Mouse (Mus musculus) 3T3-L1 (cell line): ENCODE results near the gene Tmem82.

ENCODE experiments used
- DNase-seq: peaks from one replicate; pipeline ENCODE4 v3.0.0-alpha.2; 2015; ENCODE audit warnings: low read depth, low spot score

Gene Tmem82

DNA sequence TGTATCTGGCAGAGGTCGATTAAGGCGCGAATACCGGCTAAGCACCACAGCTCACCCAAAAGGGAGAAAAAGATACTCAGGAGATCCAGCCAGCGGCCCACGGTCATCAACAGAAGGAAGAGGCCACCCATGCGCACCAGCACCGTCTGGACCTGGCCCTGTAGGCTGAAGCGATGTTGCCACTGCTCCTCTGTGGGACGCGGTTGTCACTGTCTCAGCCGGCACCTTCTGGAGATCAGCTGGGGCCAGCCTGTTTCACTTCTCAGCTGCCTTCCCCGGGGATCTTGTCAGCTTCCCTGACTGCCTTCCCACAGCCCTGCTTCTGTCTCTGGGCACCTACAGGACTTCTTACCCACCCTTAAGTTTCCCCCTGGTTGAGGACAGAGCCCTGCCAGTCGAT is 3.5 kb downstream of the Tmem82 start:
- DNase-seq, result no peak

DNA sequence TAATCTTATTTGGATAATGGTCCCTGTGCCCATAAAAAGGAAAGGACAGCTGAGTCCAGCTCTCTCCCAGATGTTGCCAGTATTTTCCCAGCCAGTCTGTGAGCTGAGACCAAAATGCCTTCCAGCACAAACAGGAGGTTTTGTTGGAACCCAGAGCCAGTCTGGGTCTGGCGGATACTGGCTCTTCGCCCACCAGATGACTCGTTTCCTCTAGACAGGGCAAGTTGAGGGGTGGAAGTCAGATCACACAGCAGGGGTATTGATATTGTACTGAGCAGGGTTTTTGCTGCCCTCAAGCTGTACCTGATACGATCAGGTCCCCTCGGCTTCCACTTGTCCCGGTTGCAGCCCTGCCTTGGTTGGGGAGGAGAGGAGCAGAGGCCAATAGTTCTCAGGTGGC is 8.9 kb downstream of the Tmem82 start:
- DNase-seq, result peak; percentile 68

DNA sequence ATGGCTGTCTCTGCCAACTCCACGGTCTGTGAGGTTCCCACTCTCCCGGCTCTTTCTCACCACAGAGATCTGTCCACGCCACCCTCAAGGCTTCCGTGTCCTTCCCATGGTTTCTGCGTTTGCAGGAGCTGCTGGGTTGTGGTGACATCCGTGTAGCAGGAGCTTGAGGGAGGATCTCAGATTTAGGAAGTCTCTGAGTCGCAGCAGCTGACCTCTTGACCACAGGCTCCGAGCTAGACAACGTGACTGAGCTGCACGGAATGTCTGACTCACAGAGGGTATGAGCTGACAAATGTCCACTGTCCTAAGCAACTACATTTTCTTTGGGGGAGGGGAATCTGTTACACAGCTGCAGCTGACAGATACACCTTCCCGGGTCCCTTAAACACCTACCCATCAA is 12.6 kb downstream of the Tmem82 start, which contains the start of gene Fblim1:
Gene Fblim1 (minus strand): TSS at position 236 of the 400 bp plus-strand sequence.
- DNase-seq, result peak; percentile 91

DNA sequence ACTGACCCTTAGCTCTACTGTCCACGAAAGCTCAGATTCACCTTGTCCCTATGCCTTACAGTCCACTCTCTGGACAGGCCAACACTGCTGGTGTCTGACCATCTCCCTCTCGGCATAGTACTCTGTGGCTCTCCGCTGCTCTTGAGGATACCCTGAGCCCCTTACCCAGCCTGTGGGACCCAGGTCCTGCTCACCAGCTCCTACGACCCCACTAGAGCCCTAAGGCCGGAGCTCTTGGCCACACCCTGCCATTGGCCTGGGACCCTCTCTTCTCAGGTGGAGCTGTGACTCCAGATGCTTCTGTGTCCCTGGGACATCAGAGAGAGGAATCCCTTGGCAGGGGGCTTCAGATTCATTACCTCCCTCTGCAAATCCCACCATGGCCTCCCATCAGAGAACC is 13.0 kb downstream of the Tmem82 start:
- no peak for DNase-seq

DNA sequence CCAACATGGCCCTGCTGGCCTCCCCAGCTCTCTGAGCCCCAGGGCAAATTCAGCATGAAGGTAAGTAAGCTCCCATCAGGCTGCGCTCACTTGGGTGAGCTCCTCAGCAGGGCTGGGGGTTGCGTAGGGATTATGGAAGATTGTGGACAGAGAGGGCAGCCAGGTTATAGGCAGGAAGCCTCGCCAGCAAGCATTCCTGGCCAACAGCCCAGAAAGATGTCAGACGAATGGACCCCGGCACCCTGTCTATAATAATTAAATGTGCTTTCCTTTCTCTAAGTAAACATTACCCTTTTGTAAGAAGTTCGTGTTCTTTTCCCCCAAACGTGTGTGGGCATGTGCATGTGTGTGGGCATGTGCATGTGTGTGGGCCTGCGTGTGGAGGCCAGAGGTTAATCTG is 13.9 kb downstream of the Tmem82 start:
- peak; percentile 90 for DNase-seq

DNA sequence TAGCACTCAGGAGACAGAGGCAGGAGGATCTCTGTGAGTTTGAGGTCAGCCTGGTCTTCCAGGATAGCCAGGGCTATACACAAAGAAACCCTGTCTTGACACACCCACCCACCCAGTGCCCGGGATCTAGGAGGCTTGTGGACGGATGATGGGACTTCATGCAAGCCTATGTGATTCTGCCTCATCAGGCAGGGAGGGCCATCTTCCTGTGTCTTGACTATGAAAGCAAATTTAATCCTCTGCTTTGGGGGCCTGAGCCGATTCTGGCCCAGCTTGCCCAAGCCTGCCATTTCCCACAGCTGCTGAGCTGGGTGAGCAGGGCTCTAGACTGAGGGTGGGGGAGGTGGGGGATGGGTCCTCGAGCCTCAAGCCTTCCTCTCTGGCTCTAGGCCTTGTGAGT is 14.5 kb downstream of the Tmem82 start:
- peak; percentile 48 for DNase-seq

DNA sequence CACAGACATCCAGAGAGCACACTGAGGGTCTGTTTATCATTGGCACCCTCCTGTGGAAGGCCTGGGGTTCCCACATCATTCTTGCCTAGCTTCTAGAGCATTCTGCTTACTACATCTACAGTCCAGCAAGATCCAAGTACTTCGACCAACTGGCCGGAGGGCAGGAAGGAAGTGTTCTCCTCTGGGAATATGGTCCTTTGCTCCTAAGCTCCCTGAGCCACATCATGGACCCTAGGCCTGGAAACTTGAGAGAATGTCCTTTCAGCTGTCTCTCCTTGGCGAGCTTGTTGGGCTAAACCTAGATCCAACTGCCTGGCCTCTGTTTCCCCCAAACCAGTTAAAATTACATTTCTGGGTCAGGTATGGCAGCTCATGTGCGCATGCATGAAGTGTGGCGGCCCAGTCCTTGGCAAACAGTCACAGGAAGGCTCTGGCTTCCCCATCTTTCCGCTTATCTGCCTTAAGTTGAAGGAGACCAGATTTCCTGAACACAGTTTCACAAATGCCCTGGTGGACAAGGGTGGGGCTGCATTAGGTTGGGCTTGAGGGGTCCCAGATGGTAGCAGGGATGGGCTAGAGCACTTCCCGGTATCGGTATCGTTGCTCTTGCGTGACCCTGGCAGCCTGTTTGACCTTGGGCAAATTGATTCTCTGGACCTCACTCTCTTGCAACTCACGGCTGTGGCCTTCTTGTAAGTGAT is 15.8 kb downstream of the Tmem82 start:
- no peak for DNase-seq

DNA sequence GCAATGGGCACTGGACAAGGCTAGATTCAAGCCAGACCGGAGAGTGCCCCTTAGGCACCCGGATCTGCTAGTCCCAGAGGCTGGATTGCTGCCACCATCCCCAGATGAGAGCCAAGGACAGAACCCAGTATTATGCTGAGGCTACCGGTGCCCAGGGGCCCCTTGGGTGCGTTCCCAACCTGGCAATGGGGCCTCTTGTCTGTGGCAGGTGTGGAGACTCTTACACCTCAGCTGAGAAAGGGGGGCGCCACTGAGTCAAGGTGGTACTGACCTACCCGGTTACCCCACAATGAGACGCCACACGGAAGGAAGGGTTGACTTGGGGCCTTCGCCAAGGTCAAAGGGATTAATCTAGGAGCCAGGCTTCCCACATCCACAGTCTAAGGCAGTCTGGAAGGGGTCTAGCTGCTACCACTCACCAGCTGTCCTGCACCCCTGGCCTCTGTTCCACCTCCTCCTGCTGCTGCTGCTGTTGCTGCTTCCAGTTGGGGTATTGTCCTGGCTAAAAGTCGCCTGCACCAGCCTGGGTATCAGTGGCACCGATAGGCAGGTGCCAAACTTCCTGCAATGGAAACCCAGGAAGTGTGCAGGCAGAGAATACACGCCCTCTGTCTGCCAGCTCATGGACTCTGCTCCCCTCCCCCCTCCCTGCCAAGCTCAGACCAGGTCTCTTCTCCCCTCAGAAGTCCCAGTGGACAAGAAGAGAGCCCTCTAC is 17.1 kb downstream of the Tmem82 start:
- DNase-seq, result no peak

DNA sequence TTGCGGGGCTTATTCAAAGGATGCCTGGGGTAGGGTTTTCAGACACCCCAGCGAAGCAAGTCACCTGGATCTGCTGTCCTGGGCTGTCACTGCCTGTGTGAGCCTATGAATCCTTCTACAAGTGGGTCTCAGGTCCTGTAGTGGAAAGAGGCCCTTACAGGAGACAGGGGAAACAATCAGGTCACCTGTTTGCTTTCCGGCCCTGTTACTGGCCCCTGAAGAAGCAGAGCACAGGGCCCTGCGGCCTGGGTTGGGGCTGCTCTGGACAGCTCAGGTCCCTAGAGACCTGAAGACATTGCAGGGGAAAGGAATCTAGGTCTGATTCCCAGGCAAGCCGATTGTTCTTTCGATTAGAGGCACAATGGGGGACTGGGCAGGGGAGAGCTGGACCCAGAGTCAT is 18.1 kb downstream of the Tmem82 start:
- no peak for DNase-seq

DNA sequence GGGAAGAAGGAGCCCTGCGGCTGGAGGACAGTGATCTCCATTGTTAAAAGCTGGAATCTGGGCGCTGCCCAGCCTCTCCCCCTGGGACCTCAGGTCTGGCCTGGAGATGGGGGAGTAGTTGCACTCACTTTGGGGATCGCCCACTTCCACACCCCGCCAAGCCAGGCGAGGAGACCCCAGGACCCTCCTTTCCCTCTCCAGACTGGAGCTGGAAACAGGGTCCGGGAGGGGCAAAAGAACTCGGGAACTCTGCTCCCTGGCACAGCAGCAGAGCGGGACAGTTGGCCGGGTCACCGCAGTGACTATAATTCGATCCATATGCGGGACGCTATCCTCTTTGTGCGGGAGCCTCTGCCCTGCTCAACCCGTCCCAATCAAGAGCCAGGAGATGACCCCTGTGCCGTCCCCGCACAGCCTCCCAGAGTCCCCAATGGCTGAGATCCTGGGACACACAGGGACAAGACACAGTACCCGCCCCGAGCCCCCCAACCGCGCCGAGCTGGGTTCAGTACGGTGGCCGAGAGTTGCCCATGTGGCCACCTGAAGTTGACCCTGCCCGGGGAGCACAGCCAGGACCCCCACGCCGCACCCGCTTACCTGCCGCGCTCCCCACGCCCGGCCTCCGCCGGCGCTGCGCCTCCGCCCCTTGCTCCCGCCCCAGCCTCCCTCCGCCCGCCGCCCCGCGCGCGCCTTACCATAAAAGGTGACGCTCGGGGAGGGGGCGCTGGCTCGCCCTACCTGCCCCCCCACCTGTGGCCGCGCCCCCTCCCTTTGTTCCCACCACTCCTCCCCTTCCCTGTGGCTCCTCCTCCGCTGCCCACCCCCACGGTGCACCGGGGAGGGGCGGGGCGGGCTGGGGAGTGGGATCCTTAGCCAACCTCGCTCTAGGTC is 18.9 kb downstream of the Tmem82 start:
- DNase-seq, result peak; percentile 70

DNA sequence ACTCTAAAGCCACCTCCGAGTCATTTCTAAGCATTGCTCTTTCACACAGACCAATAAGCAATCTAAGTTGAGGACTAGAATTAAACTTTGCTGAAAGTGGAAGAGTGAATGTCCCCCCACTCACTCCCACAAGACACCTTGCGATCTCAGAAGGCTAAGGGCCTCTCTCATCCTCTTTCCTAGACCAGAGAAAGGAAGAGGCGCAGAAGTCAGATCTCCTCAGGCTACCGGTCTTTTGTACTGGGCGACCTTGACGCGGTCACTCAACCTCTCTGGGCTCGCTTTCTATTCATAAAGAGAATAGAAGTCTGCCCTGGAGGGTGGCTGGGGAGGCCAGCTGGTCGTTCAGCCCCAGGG is 19.6 kb downstream of the Tmem82 start:
- no peak for DNase-seq

DNA sequence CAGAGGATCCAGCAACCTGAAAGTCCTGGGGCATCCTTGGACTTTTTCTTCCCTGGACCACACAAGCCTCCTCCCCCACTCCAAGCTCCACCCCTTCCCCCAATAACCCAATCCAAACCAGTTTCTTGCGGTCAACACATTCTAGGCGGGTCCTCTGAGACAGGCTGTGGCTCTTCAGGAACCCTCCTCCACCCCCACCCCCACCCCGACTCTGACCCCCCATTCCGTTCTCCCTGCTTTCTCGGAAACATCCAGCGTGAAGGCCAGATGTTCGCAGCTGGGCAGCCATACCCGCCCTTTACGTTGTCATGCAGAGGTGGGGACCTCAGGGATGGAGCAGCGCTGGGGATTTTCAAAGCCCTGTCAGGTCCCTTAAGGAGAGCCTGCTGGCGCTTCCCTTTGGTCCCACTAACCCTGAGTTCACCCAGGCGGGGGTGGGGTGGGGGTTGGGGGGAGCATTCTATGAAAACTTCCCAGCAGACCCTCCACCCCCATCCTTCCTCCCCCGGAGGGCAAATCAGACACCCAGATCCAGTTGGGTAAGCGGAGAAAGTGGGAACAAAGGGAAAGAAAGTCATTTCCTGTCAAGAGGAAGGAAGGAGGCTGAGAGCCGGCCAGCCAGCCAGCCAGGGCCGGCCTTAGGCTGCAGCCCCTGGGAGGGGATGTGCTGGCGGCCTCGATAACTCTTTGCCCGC is 20.1 kb downstream of the Tmem82 start:
- DNase-seq, result peak; percentile 89

DNA sequence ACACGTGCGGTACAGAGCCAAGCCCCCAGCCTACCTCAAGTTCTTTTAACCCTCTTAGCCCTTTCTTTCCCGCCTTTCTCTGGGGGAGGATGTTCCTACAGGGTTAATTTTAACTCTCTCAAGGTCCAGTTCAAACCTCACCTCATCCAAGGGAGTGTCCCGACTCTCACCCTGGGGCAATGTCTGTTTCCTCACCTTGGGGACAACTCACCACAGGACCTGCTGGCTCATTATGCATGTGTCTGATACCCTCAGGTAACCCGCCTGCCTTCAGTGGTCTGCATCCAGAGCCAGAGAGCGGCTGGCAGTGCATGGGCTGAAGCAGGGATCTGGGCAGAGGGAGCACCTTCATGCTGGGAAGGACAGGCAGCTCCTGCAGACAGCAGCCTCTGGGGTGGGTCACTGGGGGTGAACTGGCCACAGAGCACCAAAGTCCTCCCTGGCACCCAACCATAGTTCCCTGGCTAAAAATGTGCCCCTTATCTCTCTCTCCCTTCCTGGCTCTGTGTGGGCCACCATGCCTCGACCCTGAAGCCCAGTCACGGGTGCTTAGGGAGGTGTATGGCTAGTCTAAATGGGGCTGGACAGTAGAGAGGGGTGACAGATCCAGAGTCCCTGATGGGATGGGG is 21.6 kb downstream of the Tmem82 start:
- DNase-seq, result no peak

DNA sequence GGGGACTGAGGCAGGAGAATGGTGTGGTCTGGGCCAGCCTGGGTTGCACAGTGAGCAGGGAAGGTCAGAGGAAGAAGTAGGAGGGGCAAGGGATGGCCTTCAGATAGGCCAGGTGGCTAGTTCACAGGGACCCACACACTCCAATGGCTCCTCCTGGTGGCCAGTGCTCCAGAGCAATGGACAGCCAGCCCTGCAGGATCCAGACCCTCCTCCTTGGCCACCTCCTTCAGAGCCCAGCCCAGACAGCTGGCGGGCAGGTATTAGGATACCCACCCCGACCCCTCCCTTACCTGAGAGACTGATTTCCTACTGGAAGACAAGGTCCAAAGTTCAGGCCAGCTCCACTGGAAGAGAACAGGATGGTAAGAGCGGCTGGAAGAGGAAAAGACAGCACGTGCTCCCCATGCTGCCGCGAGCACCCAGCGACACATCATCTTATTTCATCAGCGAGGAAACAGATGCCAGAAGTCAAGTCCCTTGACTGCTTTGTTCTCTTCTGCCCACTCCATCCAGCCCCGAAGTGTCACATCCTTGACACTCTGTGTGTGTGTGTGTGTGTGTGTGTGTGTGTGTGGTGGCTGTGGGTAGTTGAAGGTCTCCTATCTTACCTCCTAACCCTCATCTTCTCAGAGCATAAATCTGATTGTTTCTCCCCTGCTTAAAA is 22.7 kb downstream of the Tmem82 start:
- DNase-seq, result no peak

DNA sequence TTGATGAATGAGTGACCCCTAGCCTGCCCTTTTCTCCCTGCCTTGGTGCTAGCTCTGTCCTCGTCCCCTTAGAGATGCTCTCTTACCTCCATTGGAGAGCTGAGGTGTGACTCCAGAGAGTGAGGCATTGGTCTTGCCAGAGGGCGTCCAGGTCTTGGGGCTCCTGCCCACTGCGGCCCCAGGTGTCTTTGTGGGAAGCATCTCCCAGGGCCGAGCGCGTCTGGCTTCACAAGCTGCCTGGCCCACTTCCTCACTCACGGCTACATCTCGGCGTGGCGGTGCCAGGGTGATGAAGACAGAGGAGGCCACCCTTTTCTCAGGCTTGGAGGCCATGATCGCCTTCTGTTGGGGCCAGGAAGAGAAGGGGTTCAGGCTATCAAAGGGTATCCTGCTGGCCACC is 23.3 kb downstream of the Tmem82 start:
- DNase-seq, result no peak

DNA sequence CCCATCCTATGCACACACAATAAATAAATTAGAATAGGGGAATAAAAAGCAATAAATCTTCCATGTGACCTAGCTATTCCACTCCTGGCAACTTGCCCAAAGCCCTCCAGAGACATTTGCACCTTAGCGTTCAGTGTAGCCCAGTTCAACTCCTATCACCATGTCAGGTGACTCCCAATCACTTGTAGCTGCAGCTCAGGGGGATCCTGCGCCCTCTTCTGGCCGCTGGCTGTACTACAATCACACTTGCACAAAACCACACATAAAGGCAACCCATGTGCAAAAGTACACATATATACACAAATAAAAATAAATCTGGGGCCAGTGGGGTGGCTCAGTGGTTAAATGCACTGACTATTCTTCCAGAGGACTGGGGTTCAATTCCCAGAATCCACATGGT is 26.9 kb downstream of the Tmem82 start:
- DNase-seq, result peak; percentile 54

DNA sequence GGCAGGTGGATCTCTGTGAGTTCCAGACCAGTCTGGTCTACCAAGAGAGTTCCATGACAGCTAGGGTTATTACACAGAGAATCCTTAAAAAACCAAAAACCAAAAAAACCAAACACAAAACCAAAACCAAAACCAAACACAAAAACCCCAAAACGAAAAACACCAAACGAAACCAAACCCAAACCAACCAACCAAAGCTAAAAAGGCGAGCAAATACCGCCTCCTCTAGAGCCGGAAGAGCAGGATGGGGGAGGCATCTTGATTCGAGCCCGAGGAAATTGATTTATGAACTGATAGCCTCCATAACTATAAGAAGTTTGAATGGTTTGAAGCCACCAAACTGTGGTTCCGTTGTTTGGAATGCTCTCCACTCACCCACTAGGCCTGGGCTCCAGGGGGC is 34.5 kb downstream of the Tmem82 start:
- no peak for DNase-seq

DNA sequence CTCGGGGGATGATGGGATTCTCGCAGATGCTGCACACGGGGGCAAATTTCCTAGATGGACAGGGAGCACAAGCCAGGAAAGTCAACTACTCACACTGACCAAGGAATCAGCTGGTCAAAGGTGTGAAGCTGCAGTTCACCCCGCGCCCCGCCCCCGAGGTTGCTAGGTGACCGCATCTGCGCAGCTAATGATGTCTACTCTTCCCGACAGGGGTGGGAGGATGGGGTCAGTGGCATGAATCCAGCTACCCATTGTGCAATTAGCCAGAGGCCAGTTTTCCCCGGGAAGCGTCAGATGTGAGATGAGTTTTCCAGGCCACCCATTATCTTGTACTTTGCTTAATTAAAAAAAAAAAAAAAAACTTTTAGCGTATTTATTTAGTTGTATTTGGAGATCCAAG is 37.4 kb downstream of the Tmem82 start:
- DNase-seq, result no peak

DNA sequence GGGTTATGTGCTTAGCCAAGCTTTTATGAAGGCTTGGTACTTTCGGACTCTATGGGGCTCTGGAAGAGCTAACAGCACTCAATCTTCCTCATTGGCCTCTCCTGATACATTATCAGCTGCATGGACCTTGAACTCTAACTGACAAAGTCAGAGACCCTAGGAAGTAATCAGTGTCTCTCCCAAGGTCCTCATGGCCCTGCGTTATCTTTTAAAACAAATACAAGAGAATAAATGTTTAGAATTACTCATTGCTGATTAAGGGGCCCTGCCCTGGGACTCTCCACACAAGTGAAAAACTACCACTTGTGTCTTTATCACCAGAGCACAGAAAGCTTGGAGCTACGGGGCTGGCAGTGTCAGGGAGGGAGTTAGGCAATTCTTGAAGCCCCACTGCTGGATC is 39.6 kb downstream of the Tmem82 start:
- no peak for DNase-seq

DNA sequence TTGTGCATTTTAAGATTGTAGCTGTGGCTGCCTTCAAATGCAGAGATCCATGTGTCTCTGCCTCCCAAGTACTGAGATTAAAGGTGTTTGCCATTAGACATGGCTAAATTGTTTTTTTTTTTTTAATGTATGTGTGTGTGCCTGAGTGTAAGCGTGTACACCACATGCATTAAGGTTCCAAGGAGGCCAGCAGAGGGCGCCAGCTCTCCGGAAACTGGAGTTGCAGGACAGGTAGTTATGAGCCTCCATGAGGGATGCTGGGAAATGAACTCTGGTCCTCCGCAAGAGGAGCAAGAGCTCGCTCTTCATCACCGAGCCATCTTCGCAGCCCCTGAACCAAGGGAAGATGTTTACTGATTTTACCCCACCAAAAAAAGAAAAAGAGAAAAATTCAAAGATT is 41.6 kb downstream of the Tmem82 start:
- no peak for DNase-seq

DNA sequence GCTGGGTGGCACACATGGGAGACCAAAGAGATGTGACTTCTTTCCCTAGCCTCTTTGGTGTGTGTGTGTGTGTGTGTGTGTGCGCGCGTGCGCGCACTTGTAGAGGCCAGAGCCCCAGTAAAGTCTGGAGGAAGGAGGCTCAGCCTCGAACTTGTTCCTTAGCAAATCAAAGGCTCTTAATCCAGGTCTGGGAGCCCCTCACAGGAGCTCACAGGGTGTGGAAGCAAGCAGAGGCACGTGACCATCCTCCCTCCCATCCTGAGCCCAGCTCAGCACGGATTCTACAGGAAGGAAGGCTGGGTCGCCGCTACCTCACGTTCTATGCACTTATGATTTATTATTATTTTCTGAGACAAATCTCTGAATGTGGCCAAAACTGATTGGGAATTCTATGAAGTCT is 42.0 kb downstream of the Tmem82 start:
- DNase-seq, result no peak
